Mouse (Mus musculus) right cerebral cortex, adult 2 months (tissue): Measurements from ENCODE around the gene Gab2.

Experiments used
- DNase-seq, 2 experiments: peaks; one replicate each; pipeline ENCODE4 v3.0.0; 2021 to 2022; ENCODE audit warnings: low spot score in 2 of 2

The Gab2 gene

DNA sequence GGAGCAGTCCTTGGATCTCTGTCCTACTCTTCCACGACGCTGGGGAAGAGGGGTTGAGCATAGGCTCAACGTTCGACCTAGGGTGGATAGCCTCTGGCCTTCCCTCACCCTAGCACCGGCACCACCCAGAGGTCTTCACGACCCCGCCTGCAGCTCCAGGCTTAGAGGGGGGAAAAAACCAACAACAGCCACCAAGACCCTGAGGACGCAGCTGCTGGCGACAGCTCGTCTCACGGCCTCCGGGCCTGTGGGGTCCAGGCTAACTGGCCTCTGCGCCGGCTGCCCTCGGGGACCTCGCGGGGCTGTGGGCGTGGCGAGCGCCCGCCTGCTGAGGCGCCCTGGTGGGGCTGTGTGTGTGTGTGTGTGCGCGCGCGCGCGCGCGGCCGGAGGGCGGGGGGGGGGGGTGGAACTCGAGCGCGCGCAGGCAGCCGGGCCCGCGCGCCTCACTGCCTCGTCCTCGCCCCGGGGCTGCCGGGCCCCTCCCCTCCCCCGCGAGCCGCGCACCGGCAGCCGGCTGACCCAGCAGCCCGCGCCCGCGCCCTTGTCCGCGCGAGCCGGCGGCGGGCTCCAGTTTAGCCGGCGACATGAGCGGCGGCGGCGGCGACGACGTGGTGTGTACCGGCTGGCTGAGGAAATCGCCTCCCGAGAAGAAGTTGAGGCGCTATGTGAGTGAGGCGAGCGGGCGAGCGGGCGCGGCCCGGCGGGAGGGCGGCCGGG lies at the start of gene Gab2:
TSS of gene Gab2 (plus strand) at position 345 of the 717 bp plus-strand sequence.
- DNase-seq: peak; percentile 44 to 47

- DNase-seq: peak in 1 of 2 experiments; percentile 6
Measured at GRCm38 (mm10) chr7:97032412-97032811, 49.0 kb upstream of the Gab2 start.

- DNase-seq: no peak
Measured at GRCm38 (mm10) chr7:97039641-97040040, 41.7 kb upstream of the Gab2 start.

DNA sequence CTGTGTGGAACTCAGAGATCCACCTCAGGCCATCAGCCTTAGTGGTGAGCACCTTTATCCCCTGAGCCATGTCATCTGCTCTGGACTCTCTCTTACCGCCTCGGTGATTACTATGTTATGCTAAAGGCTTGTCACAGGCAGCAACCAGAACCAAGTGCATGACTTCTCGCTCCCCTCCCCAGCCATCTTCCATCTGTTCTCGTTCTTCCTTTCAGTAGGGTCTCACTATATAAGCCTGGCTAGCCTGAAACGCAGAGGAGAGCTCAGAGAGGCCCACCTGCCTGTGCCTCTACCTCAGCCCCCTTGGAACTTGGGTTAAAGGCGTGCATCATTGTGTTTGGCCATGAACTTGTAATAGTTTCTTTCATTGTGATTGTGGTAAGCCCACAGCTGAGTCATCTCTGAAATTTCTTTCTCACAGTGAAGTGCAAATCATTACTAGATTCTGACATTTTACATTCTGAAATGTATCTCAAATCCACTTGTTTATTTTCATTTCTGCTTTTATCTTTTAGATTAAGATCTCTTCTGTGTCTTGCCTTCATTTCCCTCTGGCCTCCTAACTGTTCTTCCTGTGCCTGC lies 39.4 kb upstream of the Gab2 start:
- DNase-seq: no peak

DNA sequence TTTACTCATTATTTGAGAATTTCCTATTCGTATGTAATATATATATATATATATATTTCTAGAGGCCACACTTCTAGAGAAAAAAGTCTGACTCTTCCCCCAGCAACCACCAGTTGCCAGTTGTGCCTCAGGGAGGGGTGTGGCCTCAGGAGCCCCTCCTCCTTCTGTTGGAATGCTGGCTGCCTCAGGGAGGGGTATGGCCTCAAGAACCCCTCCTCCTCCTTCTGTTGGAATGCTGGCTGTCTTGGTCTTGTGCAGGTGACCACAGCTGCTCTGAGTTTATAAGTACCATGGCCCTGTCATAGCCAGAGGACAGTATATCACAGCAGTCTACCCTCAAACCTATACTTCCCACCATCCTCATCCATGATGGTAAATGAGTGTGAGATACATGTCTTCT lies 38.4 kb upstream of the Gab2 start:
- no peak for DNase-seq

DNA sequence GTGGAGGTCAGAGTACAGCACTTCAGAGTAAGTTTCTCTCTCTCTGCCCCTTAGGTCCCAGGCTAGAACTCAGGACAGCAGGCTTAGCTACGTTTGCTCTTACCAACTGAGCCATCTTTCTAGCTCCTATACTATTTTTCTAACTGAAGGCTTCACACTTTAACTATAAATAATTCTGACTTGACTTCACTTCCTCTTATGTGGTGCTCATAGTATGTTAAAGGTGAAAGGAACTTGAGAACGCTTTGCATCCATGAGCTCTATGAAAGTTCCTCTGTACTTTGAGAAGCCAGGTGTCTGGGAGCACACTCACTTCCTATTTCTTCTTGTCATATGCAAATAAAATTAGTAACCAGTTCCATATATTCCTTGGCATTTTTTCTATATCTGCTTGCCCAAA lies 20.4 kb upstream of the Gab2 start:
- no peak for DNase-seq

- DNase-seq: no peak
Measured at GRCm38 (mm10) chr7:97071512-97071911, 9.9 kb upstream of the Gab2 start.

DNA sequence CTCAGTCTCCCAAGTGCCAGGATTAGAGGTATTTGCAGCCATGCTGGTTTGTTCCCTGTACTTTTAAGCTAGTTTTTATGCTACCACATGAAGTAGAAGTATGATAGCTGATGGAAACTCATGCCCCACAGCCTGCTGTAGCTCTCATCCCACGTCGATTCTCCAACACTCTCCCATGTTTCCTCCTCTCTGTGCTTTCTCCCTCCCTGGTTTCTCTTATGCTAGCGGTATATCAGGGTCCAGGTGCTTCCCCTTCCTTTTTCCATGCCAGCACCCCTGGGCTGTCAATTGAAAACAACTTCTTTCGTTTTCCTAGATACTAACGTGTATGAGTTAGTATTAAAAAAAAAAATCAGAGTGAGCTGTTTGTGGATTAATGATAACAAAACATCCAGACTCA lies 9.3 kb upstream of the Gab2 start:
- no peak for DNase-seq

GRCm38 (mm10) chr7:97074974-97075373 lies 6.4 kb upstream of the Gab2 start:
- no peak for DNase-seq

DNA sequence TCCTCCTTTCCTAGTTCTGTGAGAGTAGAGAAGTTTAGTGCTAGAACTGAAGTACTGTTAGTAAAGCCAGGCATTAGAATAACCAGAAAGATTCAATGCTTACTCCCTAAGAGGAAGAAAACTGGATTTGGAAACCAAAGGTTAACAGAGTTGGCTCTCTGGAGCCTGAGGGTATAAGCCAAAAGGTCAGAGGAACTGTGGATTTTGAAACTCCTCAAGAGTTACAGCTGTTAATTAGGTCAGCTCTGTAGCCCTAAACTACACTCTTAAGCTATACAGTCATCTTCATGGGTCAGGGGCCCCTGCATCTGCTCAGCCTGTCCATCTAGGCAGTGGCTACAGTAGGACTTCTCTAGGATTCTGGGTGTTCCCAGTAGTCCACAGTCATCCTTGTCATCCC lies 4.4 kb upstream of the Gab2 start:
- DNase-seq: no peak

DNA sequence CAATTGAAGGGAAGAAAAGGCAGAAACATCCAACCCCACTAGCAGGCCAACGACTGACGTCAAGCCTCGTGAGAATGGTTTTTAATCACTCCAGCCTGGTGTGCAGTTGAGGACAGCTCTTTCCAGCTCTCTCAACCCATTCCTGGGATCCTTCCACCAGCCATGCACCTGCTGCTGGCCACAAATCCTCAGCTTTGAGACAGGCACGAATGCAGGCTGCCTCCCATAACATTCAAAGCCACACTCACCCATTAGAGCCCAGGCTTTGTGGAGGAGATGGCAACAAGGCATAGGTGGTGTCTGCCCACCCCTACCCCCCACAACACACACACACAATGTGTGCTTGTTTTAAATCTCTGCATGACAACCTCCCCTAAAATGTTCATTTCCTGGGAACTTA lies 2.7 kb upstream of the Gab2 start:
- DNase-seq: no peak

- DNase-seq: peak; percentile 30 to 40
Measured at GRCm38 (mm10) chr7:97079145-97079544, 2.2 kb upstream of the Gab2 start.

DNA sequence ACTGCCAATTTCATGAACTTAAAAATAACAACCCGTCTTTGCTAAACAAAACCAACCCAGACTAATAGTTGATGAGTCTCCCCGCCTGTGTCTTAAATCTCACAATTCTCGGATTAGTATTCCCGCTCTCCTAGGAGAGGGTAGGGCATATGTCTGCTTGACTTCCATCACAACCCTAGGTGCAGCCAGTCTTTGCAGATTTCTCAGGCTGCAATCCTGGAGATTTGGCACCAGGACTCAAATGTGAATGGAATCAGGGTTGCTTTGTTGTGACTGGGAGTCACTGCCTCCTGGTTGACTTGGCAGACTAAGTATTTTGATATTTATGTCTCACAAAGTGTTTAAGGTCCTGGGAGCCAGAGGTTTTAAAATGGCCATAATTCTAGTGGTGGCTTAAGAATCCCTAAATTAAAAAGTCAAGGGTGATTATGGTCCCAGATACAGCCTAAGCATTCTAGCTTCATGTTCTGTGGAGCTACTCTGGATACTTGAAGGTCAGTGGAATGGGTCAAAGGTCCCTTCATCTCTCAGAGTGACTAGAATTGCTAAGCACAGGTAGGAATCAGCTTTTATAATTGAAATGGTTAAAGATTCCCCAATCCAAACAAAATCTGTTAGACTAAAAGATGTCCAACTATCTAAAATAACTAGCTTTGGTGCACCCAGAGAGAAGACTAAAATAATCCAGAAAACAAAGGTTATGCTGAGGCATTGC lies 1.6 kb upstream of the Gab2 start:
- DNase-seq: no peak

DNA sequence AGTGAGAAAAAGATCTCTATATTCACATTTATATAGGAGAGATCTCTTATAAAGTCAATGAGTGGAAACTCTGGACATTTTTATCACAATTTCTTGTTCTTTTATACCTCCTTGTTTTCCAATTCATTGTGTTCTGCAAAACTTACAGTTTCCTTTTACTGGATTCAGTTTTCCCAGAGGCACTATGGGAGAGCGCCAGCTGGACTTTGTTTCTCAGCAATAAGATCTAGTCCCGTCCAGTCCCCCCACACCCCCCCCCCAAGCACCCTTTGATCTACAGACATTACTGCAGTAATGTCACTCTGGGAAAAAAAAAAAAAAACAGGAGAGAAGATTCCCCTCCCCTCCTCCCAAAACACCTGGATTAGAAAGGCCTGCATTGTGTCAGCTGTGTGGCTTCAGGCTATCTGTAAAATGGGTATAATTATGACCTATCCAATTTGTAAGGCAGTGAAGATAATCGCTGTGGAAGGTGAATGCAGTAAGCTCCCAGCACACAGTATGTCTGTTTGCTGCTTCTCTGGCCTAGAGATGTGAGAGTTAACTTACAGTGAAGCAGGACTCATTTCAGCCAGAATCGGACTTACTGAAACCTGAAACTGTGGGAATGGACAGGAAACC lies 655 bp upstream of the Gab2 start:
- DNase-seq: no peak

DNA sequence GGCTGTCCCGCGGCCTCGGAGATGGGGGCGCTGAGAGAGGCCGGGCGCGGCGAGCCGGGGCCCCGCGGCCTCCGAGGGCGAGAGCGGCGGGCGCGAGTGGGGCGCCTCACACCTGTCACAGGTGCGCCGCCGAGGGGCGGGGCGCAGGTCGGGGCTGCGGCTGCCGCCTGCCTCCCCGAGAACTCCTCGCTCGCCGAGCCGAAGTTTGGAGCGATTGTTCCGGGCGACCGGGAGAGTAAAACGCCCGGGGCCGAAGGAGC lies 503 bp downstream of the Gab2 start:
- DNase-seq: no peak

GRCm38 (mm10) chr7:97082219-97083101 lies 1.1 kb downstream of the Gab2 start:
- peak; percentile 33 to 39 for DNase-seq

GRCm38 (mm10) chr7:97083579-97083978 lies 2.2 kb downstream of the Gab2 start:
- DNase-seq: no peak

- DNase-seq: no peak
Measured at GRCm38 (mm10) chr7:97084181-97084580, 2.8 kb downstream of the Gab2 start.

DNA sequence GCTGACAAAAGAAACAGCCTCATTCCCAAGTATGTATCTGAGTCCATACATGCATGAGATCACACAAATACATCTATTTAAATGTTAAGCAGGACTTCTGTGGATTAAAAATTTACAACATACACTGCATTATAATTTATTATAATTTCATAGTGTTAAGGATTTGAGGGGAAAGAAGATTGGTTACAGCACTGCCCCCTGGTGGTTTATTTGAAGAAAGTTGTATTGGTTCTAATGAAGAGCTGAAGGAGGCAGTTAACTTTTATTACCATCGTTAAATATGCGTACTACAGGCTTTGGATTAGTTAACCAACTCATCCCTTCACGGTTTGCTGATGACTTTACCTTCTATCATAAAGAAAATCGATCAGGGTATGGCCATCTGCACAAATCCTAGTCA lies 3.9 kb downstream of the Gab2 start:
- no peak for DNase-seq

DNA sequence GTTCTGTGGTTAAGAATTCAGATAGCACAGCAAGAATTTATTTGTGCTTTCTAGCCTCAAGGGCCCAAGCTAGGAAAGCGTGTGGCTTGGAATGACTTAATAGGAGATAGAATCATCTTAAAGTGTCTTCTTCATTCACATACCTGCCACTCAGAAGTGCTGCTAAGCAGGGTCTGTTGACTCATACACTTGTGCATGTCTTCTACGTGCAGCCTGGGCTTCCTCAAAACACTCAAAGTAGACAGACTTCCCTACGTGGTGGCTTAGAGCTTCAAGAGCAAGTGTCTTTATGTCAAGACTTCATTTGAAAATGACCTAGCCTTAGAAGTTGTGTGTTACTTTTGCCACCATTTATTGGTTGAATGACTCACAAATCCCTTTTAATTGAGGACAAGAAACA lies 12.9 kb downstream of the Gab2 start:
- no peak for DNase-seq

DNA sequence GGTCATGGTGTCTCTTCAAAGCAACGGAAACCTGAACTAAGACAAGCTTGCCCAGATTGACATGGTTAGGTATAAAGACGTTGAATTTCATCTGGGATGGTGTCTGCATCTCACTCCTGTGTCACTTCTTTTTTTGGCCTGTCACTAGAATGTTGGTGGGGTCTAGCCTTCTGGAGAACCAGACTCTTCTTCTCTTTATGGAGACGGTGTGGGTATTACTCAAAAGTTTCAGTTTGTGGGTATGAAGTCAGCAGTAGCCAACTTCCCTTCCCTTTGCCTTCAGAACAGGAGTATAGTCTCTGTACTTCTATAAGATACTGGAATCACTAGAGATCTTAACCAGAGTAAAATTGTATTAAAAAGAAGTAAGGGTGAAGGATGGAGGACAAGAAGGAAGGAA lies 26.7 kb downstream of the Gab2 start:
- DNase-seq: no peak

DNA sequence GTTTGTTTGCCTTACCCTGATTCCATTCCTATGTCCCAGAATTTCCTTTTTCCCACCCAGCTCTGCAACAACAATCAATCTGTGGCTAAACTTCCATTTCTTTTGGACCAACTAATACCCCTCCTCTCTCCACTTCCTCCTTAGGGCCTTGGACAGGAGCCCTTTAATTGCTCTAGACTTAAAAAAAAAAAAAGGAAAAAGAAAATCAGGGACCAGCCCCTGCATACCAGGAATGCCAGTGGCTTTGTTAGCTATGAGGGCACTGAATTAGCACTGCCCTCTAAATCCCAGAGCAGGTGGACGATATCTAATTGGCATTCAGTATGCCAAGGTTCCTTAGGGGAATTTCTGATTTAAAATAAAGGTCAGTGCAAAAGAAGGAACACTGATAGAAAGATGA lies 47.6 kb downstream of the Gab2 start:
- DNase-seq: no peak
